Mouse (Mus musculus): ENCODE measurements around the gene Smchd1. TPM values are rescaled to one million over a fixed set of nuclear protein-coding genes. Genes with fewer than 3 reads are reported as not detected.

The Smchd1 gene
- polyA plus RNA-seq, 1 experiment: 23.3 TPM

DNA sequence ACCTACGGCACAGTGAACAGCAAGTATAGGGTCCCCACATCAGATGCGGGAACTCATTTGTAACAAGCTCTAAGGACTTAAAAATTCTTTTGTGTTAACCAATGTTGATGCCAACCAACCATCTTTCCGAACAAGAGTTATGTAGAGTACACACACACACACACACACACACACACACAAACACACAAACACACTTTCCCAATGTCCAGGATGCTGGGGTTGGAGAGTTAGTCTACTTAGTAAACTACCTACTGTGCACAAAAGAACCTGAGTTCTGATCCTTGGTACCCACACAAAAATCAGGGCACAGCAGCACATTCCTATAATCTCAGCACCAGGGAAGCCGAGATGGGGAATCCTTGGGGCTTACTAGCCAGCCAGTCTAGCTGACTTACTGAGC lies 157.6 kb downstream of the Smchd1 start:
- Histone ChIP-seq H3K36me3 (ENCODE audit: control insufficient read depth, insufficient read depth, low read length) (no peaks in the 10 kb centered on the region), H3K4me3 (ENCODE audit: control insufficient read depth, insufficient read depth, low read length) (no peak overlapping the region), H3K27me3 (ENCODE audit: control insufficient read depth, insufficient read depth, low read length) (no peaks in the 10 kb centered on the region), H3K27ac (ENCODE audit: control insufficient read depth, insufficient read depth, low read length) (no peak overlapping the region), H3K4me1 (replicated peaks; ENCODE audit: control insufficient read depth, insufficient read depth, low read length) (peaks cover 4% of the 10 kb centered on the region)
- 88% methylated on average over 4 of the region's 4 CpGs for WGBS
- DNase-seq: no peak
- TF ChIP-seq CTCF (IDR thresholded peaks at IDR 0.05; ENCODE audit: borderline replicate concordance, control insufficient read depth, extremely low read depth, insufficient read depth, low read length, poor library complexity) (no peak), POLR2A (IDR thresholded peaks at IDR 0.05; ENCODE audit: control insufficient read depth, extremely low read depth, insufficient read depth, low read length, poor library complexity) (no peak)

DNA sequence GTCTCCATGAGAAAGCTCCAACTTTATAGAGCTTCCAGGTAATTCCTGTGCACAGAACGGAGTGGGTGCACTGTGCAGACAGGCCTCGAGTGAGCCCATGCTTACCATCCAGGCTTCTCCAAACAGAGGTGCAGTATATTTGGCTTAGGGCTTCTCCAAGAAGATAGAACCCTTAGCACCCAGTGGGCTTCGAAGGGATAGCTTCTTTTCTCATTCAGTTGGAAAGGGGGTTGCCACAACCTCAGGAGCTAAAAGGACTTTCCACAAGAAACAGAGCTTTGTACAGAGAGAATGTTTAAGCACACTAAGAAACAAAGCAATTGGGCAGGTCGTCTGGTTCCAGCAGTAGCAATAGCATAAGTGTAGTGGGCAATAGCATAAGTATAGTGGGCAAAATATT lies 160.8 kb downstream of the Smchd1 start:
- 90% methylated on average over 4 of the region's 4 CpGs for WGBS
- DNase-seq: no peak
- Histone ChIP-seq H3K36me3 (ENCODE audit: control insufficient read depth, insufficient read depth, low read length) (no peaks in the 10 kb centered on the region), H3K4me3 (ENCODE audit: control insufficient read depth, insufficient read depth, low read length) (no peak overlapping the region), H3K27me3 (ENCODE audit: control insufficient read depth, insufficient read depth, low read length) (peaks cover 14% of the 10 kb centered on the region), H3K27ac (ENCODE audit: control insufficient read depth, insufficient read depth, low read length) (no peak overlapping the region), H3K4me1 (replicated peaks; ENCODE audit: control insufficient read depth, insufficient read depth, low read length) (peaks cover 14% of the 10 kb centered on the region)
- TF ChIP-seq CTCF (IDR thresholded peaks at IDR 0.05; ENCODE audit: borderline replicate concordance, control insufficient read depth, extremely low read depth, insufficient read depth, low read length, poor library complexity) (no peak), POLR2A (IDR thresholded peaks at IDR 0.05; ENCODE audit: control insufficient read depth, extremely low read depth, insufficient read depth, low read length, poor library complexity) (no peak)

DNA sequence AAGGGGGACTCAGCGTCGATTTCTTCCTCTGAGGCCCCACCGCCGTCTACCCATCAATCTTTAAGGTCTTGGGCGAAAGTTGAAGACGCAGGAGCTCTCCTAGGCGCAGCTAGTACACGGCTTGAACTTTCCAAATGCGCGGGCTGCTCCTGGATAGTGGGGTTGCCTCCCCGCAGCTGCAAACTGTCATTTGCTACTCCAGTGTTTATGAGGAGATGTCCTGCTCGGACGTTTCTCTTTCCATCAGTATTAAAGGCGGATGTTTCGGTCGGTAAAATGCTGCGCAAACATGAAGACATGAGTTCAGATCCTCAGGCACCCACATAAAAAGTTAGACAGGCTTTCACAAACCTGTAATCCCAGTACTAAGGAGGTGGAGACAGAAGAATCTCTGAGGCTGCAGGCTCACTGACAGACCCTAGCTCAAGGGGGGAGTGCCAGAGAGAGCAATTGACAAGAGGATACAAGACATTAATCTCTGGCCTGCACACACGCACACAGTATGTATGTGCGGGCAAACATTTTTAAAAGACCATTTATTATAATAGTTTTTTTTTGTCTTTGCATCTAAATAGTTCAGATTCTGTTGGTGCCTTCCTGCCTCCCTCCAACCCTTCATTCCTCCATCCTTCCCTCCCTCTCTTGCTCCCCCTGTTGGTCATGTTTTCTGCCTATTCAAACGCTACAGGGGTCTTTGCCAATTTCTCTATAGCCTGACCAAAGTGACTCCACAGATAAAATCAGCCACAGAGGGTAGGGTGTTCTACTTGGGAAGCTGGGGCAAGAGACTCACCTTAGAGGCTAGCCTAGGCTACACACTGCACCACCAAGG lies 163.6 kb downstream of the Smchd1 start, which contains the start of gene Emilin2:
TSS of gene Emilin2 (minus strand) at position 639 of the 832 bp plus-strand sequence.
- no peak for TF ChIP-seq POLR2A (IDR thresholded peaks at IDR 0.05; ENCODE audit: control insufficient read depth, extremely low read depth, insufficient read depth, low read length, poor library complexity)
- TF ChIP-seq CTCF (IDR thresholded peaks at IDR 0.05; ENCODE audit: borderline replicate concordance, control insufficient read depth, extremely low read depth, insufficient read depth, low read length, poor library complexity): no peak
- peak; percentile 58 for DNase-seq

DNA sequence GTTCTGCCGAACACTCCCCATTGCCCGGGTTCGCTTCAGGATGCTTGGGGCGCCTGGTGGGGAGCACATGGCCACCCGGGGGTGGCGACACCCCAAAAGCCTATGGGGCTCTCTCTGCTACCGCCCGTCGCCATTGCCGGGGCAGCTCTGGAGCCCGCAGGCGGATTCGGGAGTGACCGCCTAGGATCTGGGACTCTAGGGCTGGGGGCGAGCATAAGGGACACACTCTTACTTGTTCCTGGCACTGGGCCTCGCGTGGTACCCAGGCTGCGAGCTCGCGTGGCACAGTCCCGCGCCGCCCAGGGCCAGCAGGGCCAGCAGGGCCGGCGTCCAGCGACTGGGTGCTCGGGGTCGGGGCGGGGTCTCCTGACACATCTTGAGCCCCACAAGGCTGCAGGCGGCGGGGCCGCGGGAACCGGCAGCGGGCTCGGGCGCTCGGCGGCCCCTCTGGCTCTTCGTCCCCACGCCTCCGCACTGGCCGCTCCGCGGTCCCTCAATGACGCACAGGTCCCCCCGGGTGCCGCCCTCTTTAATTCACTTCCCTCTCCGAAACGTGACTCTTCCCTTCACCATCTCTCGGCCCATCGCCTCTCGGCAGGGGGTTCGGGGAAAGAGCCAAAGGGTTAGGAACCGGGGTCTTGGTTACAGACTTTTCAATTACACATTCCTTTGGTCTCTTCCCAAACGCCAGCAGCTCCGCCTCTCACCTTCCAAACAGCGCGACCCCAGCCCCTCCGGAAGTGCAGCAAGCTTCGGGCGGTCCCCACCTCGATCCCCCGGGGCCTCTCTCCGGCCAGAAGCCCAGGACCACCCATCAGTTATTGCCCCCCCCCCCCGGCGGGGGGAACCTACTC lies 164.4 kb downstream of the Smchd1 start:
- TF ChIP-seq CTCF (IDR thresholded peaks at IDR 0.05; ENCODE audit: borderline replicate concordance, control insufficient read depth, extremely low read depth, insufficient read depth, low read length, poor library complexity) (no peak), POLR2A (IDR thresholded peaks at IDR 0.05; ENCODE audit: control insufficient read depth, extremely low read depth, insufficient read depth, low read length, poor library complexity) (no peak)
- DNase-seq: peak; percentile 15
- 1% methylated on average over 67 of the region's 67 CpGs for WGBS
- H3K4me1 ChIP-seq (replicated peaks; ENCODE audit: control insufficient read depth, insufficient read depth, low read length): peaks cover 14% of the 10 kb centered on the region
- H3K4me3 ChIP-seq (ENCODE audit: control insufficient read depth, insufficient read depth, low read length): peak overlapping the region; percentile 41
- H3K27me3 ChIP-seq (ENCODE audit: control insufficient read depth, insufficient read depth, low read length): peaks cover 14% of the 10 kb centered on the region
- H3K36me3 ChIP-seq (ENCODE audit: control insufficient read depth, insufficient read depth, low read length): no peaks in the 10 kb centered on the region
- H3K27ac ChIP-seq (ENCODE audit: control insufficient read depth, insufficient read depth, low read length): no peak overlapping the region

More for the DNA sequence above, 163.6 kb downstream of the Smchd1 start, which contains the start of gene Emilin2:
- H3K4me1 ChIP-seq (replicated peaks; ENCODE audit: control insufficient read depth, insufficient read depth, low read length): peaks cover 14% of the 10 kb centered on the region
- peak within 1 kb of the TSS; percentile 41 for H3K4me3 ChIP-seq (ENCODE audit: control insufficient read depth, insufficient read depth, low read length)
- 16% methylated on average over 20 of the region's 20 CpGs for WGBS
- H3K27me3 ChIP-seq (ENCODE audit: control insufficient read depth, insufficient read depth, low read length): peaks cover 14% of the 10 kb centered on the region
- H3K36me3 ChIP-seq (ENCODE audit: control insufficient read depth, insufficient read depth, low read length): no peaks in the 10 kb centered on the region
- no peak within 1 kb of the TSS for H3K27ac ChIP-seq (ENCODE audit: control insufficient read depth, insufficient read depth, low read length)

DNA sequence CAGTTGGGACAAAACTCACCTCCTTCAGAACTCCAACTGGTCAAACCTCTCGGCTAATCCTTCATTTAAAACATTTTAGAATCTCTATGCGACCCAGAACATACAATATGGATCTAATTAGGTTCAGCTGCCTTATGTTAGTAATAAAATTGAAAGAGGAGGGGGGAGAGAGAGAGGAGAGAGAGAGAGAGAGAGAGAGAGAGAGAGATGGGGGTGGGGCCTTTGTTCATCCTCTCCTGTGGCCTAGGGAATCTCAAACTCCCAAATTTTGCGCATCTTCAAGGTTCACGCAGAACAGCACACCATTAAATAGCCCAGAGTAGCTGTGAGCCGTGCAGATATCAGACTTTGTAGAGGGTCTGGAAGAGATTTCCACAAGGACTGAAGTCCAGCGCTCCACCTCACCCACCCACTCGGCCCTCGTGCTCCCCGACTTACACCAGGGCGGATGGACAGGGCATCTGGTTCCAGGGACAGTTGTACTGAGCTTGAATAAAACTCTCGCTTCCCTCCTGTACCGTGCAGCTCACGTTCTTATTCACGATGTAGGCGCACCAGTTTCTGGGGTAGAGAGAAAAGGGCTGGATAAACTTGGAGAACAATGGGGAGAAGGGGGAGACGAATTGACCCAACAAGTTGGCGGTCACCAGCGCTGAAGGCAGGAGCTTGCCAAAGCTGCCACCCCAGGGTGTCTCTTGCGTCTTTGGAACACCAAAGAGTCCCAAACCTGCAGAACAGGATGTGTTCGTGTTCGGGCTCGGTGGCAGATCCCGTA lies 165.2 kb downstream of the Smchd1 start:
- Histone ChIP-seq H3K27ac (ENCODE audit: control insufficient read depth, insufficient read depth, low read length) (no peak overlapping the region), H3K4me3 (ENCODE audit: control insufficient read depth, insufficient read depth, low read length) (peak overlapping the region; percentile 41), H3K36me3 (ENCODE audit: control insufficient read depth, insufficient read depth, low read length) (no peaks in the 10 kb centered on the region), H3K4me1 (replicated peaks; ENCODE audit: control insufficient read depth, insufficient read depth, low read length) (peaks cover 14% of the 10 kb centered on the region), H3K27me3 (ENCODE audit: control insufficient read depth, insufficient read depth, low read length) (peaks cover 14% of the 10 kb centered on the region)
- 30% methylated on average over 23 of the region's 23 CpGs for WGBS
- no peak for DNase-seq
- TF ChIP-seq CTCF (IDR thresholded peaks at IDR 0.05; ENCODE audit: borderline replicate concordance, control insufficient read depth, extremely low read depth, insufficient read depth, low read length, poor library complexity) (no peak), POLR2A (IDR thresholded peaks at IDR 0.05; ENCODE audit: control insufficient read depth, extremely low read depth, insufficient read depth, low read length, poor library complexity) (no peak)

DNA sequence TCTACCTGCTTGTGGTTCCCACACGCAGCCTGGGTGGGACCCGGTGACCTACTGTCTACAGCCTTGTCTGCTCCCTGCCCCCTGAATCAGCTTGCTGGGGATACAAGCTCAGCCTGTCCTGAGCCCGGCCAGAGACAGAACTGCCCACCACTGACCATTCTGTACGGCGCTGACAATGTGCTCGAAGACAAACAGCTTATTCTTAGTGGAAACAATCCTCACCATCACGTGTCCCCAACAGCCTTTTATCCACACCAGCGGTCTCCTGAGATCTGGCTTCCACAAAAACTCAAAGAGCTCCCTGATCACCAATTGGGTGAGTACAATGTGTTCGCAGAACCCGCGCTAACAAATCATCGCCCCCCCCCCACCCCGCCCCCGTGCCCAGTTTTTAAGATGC lies 166.0 kb downstream of the Smchd1 start:
- TF ChIP-seq CTCF (IDR thresholded peaks at IDR 0.05; ENCODE audit: borderline replicate concordance, control insufficient read depth, extremely low read depth, insufficient read depth, low read length, poor library complexity) (no peak), POLR2A (IDR thresholded peaks at IDR 0.05; ENCODE audit: control insufficient read depth, extremely low read depth, insufficient read depth, low read length, poor library complexity) (no peak)
- 68% methylated on average over 14 of the region's 14 CpGs for WGBS
- no peak for DNase-seq
- Histone ChIP-seq H3K36me3 (ENCODE audit: control insufficient read depth, insufficient read depth, low read length) (no peaks in the 10 kb centered on the region), H3K4me1 (replicated peaks; ENCODE audit: control insufficient read depth, insufficient read depth, low read length) (peaks cover 14% of the 10 kb centered on the region), H3K27ac (ENCODE audit: control insufficient read depth, insufficient read depth, low read length) (no peak overlapping the region), H3K4me3 (ENCODE audit: control insufficient read depth, insufficient read depth, low read length) (no peak overlapping the region), H3K27me3 (ENCODE audit: control insufficient read depth, insufficient read depth, low read length) (peaks cover 14% of the 10 kb centered on the region)

Data from thymus, adult 2 months (tissue).